Mouse (Mus musculus): ENCODE data around the gene Stra8.

Gene Stra8

DNA sequence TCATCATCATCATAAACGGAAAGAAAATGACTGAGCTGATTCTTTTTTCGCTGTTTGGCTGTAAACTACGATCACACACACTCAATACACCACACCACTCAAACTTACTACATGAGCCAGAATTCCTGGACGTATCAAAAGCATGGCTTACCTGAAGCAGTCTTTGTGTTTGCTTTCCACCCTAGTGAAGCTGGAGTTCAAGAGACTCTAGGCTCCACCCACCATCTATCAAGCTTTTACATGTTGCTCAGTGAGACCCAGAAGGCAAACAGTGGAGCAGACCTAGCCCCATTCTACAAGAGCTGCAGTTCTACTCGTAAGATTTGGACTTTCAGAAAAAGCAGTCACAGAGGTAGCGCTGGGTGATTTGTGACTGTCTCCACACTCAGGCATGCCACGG lies 17.4 kb upstream of the Stra8 start:
- in situ Hi-C loops (cut with MboI, MseI), result no loop called here

DNA sequence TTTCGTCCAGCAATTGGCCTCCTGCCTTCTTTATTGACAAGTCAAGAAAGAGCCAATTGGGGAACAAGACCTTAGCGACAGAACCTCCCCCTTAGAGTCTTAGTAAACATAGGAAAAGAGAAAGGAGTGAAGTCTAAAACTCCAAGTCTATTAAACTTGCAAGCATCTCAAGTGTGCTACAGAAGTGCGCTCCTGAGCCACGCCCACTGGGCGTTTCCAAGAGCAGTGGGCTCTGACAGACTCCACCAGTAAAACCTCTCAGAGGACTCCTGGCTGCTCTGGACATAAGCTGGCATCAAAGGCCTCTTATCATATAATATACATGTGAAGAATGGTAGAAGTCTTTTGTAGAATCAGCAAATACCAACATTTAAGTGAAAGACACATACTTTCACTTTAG lies 16.5 kb upstream of the Stra8 start:
- in situ Hi-C loops (cut with MboI, MseI), result no loop called here

DNA sequence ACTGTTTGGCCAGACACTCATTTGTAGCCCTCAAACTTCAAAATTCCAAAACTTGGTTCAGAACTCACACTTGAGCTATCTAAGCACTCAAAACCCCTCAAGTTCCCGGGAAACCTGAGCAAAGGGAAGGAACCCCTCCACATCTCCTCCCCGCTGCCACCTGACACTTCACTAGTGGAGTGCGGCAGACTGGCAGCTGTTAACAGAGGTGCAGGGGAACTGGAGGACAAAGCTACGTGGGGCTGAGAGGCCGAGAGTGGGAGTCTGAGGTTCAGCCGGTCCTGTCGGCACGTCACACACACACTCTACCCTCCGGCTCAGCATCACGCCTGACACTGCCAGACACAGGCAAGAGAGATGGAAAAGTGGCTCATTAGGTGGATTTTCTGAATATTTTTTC lies 16.1 kb upstream of the Stra8 start:
- in situ Hi-C loops (cut with MboI, MseI), result no loop called here

DNA sequence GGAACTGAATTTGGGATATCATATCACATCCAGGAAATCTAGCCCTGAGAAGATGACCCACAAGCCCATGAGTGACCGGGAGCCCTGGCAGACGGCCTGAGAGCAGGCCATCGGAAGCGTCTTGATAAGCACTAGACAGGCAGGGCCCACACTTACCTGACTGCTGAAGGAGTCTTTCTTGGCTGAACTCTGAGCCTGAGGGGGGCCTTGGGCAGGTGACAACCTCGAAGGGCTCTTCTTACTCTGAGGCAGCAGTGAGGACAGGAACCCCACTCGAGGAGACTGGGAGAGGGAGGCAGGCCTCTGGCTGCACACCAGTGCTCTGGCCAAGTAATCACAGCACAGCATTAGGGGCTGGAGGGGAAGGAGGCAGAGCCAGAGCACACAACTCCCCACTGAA lies 15.6 kb upstream of the Stra8 start:
- in situ Hi-C loops (cut with MboI, MseI), result no loop called here

DNA sequence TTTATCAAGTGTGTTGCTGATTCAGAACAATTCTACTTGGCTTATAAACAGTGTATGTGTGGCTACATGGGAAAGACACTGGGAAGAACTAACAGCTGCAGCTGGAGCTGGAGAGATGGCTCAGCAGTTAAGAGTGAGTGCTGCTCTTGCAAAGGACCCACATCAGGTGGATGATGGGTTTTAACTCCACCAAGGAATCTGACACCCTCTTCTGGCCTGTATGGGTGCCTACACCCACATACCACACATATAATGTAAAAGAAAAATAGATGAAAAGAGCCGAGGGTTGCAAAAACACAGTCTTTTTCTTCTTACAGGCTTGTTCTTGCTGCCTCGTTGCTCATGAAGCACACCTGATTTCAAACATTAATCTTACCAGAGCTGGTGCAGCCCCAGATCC lies 13.8 kb upstream of the Stra8 start:
- in situ Hi-C loops (cut with MboI, MseI), result no loop called here

DNA sequence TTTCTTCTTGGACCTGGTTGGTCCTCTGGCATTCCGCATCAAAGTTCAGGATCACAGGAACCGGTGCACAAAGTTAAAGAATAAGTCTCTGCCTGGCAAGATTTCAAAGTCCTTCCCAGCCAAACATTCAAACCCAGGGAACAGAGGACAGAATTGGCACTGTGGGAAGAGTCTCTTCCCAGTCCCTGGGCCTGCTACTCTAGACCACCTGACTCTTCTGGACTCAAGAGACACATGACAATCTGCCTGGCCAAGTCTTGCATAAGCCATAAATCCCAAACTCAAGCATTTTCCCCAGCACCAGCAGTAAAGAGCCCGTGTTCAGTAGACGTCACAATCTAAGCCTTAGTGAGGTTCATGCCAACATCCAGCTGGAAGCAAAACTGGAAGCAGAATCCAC lies 13.3 kb upstream of the Stra8 start:
- in situ Hi-C loops (cut with MboI, MseI), result no loop called here

DNA sequence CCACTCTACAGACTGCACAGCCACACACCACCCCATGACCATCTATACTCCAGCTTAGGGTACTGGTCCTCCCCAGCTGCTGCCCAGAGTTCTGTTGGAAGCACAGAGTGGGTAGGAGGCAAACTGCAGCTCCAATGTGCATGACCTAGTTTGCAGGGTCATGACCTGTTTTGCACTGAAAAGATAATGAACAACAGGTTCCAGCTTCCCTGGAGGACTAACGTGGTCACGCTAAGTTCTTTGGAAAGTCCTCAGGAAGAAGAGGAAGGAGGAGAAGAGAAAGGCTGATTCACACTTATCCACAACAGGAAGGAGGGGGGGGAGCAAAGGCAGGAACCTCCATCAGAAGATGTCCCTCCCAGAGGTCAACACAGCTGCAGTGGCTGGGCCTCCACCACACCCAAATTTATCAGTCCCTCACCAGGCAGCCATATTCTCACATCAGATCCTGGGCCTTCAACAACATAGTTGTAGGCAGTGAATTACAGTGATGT lies 12.8 kb upstream of the Stra8 start:
- in situ Hi-C loops (cut with MboI, MseI), result no loop called here

DNA sequence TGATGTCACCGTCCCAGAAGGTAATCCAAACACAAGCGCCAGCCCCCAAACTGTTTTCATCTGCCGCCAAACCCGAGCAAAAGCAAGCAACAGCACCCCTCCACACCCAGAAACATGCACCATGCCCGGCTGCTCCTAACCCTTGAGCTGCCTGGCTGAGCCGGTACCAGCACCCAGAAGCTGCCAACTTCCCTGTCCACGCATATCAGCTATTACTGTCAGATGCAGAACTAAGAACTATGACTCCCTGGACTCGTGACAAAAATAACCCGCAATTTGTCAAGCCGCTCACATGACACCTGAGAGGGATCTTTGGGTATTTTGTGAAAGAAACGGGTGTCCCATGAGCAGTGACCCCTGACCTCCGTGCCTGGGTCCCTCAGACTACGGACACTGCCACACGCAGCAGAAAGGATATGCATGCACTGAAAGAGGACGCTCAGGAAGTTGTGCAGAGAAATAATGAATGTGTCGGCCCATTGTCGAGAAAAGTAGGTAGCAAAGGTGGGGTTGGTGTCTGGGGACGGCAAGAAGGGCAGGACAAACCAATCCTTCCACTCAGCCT lies 12.2 kb upstream of the Stra8 start:
- in situ Hi-C loops (cut with MboI, MseI), result no loop called here

DNA sequence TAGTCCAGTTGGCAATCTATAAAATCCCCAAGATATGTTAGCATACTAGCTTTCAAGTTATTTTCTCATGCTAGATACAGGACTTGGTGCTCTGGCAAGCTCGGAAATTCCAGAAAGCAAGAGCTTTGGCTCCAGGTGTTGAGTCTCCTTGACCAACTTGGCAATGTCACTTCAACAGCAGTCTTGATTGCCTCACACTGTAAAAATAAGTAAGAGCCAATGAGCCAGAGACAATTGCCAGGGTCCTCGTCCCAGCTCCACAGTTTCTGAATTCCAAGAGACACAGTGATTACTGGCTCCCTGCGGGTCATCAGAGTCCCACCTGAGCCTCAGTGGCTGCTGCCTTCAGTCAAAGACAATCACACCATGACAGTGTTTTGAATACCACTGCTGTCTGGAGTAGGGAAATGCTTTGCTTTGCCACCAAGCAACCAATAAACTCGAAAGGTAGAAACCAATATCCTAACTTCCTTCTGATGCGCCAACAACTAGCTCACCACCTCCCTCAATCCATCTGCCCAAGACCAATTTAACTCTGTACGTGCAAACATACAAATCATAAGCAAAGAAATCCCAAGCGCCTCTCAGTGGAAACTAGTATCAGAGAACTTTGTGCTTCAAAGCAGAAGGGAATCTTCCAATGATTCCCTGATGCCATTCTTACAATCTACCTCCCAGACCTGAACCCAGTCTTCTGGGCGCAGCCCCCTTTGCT lies 10.2 kb upstream of the Stra8 start:
- in situ Hi-C loops (cut with MboI, MseI), result loop anchor here (10.0 kb wide), 1 partner anchor 395 kb away; no protein-coding TSS in a partner anchor

DNA sequence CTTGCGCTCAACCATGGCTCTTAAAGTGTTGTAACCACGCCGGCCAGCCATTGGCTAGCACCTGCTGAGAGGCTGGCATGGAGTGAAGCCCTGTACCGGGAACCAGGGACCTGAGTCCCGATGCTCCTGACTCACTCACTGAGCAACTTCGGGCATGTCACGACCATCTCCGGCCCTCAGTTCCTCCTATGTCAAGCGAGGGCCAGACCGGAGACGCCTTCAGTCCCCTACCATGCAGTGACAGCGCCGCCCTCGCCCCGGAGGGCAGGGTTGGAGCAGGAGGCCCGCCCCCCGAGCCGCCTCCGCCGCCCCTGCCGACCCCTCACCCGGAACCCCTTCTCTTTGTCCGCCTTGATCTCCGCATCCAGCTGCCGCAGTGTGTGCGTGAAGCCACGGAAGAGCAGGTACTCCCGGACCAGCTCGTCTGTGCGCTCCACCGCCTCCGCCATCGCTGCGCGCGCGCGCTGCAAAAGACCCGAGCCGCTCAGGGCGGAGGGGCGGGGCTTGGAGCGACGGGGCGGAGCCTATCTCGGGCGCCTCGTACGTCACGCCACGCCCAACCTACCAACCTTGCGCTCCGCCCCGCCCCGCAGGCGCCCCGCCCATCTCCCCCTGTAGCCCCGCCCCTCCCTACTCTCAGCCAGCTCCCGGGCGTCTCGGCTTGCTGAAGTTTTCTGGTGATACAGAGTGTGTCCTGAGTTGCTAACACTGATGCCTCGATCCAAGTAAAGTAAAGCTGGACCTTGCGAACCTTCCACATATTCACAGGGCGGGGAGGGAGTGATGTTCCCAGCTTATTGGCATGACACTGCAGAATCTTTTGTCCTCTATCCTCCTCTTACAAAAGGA lies 9.4 kb upstream of the Stra8 start, which contains the start of gene Wdr91:
Wdr91 (minus strand) TSS at position 506 of the 849 bp plus-strand sequence.
- in situ Hi-C loops (cut with MboI, MseI), result loop anchor here (10.0 kb wide), 1 partner anchor 396 kb away; no protein-coding TSS in a partner anchor

DNA sequence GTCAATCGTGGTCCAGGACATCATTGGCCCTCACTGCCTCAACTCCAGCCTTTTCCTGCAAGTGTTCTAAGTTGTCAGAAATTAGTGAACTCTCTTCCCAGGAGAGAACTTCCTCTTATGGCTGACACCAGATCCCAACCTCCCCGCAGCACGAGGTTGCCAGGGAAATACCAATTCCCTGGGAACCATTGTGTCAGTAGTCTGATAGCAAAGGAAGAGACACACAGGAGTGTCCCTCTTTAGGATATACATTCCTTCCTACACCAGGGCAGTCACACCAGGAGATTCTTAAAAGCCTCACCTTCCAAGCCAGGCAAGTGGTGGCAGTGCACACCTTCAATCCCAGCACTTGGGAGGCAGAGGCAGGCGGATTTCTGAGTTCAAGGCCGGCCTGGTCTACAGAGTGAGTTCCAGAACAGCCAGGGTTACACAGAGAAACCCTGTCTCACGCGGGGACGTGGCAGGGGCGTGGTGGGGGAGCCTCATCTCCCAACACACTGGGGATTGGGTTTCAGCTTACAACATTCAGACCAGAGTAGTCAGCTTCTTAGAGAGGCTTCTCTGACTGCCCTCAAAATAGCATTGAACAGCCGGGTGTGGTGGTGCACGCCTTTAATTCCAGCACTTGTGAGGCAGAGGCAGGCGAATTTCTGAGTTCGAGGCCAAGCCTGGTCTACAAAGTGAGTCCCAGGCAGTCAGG lies 6.5 kb upstream of the Stra8 start:
- in situ Hi-C loops (cut with MboI, MseI), result loop anchor here (10.0 kb wide), 1 partner anchor 399 kb away; no protein-coding TSS in a partner anchor

DNA sequence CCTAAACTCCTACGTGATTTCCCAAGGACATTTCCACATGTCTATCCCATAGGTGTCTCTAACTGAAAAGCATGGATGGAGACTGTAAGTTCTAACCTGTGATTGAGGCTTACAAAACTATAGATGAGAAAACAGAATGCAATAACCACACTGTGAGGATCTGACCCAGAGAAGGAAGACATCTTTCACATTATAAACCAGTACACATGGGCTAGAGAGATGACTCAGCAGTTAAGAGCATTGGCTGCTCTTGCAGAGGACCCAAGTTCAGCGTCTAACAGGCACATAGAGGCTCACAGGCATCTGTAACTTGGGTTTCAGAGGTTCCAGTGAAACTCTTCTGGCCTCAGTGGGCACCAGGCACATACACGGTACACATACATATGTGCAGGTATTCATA lies 5.5 kb upstream of the Stra8 start:
- in situ Hi-C loops (cut with MboI, MseI), result loop anchor here (10.0 kb wide), 1 partner anchor 400 kb away; no protein-coding TSS in a partner anchor

DNA sequence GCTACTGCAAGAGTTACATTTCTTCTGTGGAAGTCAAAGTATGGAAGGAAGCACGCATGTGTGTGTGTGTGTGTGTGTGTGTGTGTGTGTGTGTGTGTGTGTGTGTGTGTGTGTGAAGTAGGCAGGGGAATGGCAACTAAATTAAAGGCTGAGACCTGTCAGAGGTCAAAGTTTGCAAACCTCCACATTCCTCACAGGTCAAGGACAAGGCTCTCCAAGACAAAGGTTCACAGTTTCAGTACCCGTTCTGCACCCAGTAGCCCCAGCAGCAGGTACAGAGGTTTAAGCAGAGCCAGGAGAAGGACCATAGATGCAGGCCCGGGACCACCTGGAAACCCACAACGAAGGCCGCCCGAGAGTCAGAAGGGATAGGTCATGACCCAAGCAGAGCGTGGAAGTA lies 817 bp upstream of the Stra8 start:
- in situ Hi-C loops (cut with MboI, MseI), result loop anchor here (10.0 kb wide), 1 partner anchor 404 kb away; no protein-coding TSS in a partner anchor

DNA sequence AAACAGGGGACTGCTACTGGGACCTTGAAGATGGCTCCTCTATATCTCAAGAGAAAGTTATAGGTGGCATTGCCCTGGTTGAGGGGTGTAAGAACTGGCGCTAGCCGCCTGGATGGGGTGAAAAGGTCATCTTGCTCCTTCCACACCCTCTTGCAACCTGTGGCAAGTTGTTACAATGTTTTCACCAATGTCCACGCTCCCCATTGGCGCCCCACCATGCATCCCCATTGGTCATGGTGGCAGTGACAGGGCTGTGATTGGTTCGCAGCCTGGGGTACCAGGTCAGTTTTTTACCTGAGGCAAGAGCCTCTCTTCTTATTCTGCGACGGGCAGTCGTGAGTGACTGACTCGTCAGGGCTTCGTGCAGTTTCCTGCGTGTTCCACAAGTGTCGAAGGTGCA lies 668 bp downstream of the Stra8 start:
- in situ Hi-C loops (cut with MboI, MseI), result no loop called here

DNA sequence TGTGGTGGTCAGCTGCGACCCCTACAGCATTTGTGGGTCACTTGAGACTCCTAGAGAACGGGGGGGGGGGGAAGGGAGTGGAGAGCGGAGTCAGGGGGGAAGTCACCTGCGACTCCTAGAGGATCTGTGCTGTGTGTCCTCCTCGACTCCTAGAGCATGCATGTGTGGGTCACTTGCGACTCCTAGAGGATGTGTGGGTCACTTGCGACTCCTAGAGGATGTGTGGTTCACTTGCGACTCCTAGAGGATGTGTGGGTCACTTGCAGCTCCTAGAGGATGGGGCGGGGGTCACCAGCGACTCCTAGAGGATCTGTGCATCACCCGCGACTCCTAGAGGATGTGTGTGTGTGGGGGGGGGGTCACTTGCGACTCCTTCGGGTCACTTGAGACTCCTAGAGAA lies 2.0 kb downstream of the Stra8 start:
- in situ Hi-C loops (cut with MboI, MseI), result no loop called here

DNA sequence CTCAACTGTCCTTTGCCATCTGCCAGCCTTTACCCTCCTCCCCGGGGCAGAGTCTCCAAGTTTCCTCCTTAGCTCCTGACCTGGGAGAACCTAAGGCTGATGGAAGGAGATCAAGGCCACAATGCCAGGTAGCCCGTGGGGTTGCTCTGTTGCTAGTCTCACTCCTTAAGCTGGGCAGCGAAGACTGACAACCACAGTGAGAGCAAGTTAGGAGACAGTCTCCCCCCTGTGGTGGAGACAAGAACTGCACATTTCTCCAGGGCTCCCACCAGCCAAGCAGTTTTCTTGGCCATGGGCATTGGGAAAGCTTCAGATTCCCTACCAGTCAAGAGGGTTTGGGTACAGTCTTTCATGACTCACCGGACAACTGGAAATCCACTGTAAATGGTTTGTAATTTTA lies 7.2 kb downstream of the Stra8 start:
- in situ Hi-C loops (cut with MboI, MseI), result no loop called here

DNA sequence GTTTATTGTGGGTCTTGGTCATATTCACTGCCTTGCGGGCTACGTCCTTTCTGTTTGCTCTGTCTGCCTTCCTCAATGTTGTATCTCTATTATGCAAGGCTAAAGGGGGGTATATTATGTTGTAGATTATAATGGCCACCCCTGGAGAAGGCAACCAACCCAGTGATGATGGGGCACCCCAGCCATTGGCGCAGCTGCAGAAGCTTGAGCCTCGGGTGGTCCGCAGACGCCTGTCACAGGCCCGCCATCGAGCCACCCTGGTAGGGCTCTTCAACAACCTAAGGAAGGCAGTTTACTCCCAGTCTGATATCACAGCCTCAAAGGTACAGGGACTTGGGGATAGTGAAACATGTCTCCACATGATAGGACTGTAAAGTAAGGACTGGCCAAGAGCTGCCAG lies 7.6 kb downstream of the Stra8 start:
- in situ Hi-C loops (cut with MboI, MseI), result no loop called here

DNA sequence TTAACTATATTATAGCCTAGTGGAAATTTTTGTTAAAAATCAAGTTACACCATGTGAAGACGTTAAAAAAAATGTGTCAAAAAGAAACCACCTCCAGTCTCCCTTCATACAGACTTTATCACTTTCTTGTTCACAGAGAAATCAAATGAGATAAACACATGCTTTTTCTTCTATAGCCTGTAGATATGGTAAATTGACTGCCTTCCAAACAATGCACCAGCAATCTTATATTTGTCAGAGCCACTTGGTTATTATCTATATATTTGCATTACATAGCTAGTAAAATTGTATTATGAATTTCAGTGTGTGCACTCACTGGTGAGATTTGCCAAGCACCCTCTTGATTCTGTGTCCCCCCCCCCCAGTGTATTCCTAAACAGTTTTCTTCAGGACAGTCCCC lies 12.7 kb downstream of the Stra8 start:
- in situ Hi-C loops (cut with MboI, MseI), result no loop called here

DNA sequence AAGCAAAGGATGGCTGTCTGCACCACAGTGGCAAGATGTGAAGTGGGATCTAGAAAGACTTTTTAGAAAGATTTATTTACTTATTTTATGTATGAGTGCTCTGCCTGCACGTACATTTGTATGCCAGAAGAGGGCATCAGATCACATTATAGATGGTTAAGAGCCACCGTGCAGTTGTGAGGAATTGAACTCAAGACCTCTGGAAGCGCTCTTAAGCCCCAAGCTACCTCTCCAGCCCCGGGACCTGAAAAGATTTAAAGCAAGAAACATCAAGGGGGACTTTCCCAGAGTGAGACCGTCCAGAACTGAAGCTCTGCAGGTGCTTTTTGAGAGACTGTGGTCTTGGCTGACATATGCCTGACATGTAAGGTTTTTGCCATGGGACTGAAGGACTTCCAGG lies 16.8 kb downstream of the Stra8 start:
- in situ Hi-C loops (cut with MboI, MseI), result loop anchor here (5.0 kb wide), 1 partner anchor 61 kb away; no protein-coding TSS in a partner anchor

DNA sequence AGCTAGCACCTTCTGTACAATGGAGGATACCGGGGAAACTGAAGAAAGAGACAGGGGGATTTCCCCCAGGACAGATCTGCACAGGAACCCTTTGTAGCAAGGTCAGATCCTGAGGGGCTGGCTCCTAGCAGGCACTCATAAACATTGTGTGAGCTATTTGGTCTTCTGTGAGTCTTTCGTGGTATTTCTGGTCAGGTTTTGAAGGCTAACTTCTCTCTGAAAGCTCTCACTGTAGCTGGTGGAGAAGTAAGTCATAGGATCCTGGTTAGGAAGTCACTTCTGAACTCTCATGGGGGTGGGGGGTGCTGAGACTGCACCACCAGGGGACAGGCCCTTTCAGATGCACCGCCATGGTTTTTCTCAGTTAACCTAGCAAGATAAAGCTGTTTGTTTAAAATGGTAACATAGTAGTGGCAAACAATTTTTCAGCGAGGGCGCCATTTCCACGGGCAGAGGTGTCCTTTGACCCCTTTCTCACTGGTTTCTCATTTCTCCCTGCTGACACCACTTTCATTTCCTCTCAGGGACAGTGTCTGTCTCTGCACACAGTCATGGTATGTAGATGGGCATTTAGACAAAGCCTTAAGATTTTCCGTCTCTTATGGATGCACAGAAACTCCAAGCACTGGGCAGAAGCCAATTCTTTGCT lies 18.4 kb downstream of the Stra8 start:
- in situ Hi-C loops (cut with MboI, MseI), result loop anchor here (5.0 kb wide), 1 partner anchor 59 kb away; no protein-coding TSS in a partner anchor

DNA sequence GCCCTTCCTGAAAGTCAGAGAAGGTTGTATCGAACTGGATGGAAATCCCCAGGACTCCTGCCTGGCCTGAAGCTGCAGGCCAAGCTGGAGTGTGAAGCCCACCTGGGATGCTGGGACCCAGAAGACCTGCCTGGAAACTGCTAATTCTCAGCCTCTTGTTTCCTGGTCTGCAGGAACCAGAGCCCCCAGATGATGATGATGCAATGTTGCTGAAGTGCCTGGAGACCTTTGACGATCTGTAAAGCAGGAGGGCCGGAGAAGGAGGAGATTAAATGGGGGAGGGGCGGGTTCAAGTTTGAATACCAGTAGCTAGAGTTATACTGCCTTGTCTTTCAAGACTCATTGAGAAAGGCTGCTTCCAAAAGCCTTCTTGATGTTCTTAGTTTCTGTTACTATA lies 19.0 kb downstream of the Stra8 start:
- in situ Hi-C loops (cut with MboI, MseI), result loop anchor here (5.0 kb wide), 1 partner anchor 58 kb away; no protein-coding TSS in a partner anchor
